Mouse (Mus musculus): ENCODE data around the gene Trim71. TPM values are rescaled to one million over a fixed set of nuclear protein-coding genes. Genes with fewer than 3 reads are reported as not detected.

Trim71 gene
- total and polyA plus RNA-seq, 3 experiments, result not detected

GRCm38 (mm10) chr9:114557086-114557485 lies 7.1 kb downstream of the Trim71 start:
- no peak for TF ChIP-seq USF2 (IDR thresholded peaks at IDR 0.05; ENCODE audit: borderline replicate concordance in 1 of 2, insufficient read depth in 1 of 2, low read depth in 1 of 2, low read length in 2 of 2)
- TF ChIP-seq RAD21 (IDR thresholded peaks at IDR 0.05; ENCODE audit: low read depth, low read length), result no peak
- TF ChIP-seq MYC (IDR thresholded peaks at IDR 0.05; ENCODE audit: low read depth, low read length), result no peak
- no peak overlapping the region for H3K27ac ChIP-seq (ENCODE audit: control insufficient read depth, low read depth, low read length)
- no peaks in the 10 kb centered on the region for H3K36me3 ChIP-seq (ENCODE audit: control insufficient read depth in 1 of 2, insufficient read depth in 2 of 2, low read length in 2 of 2)
- H3K4me1 ChIP-seq (ENCODE audit: control insufficient read depth in 1 of 2, insufficient read depth in 2 of 2, low read length in 2 of 2), result no peaks in the 10 kb centered on the region
- H3K27me3 ChIP-seq (ENCODE audit: control insufficient read depth in 1 of 2, insufficient read depth in 2 of 2, low read length in 2 of 2), result peaks cover 0 to 3% of the 10 kb centered on the region in 2 experiments; a peak in 2 of 4 replicates
- no peak for DNase-seq (ENCODE audit: low read depth, low spot score)
- no peaks in the 10 kb centered on the region for H3K9me3 ChIP-seq (replicated peaks; ENCODE audit: insufficient read depth, low read length)
- no peak overlapping the region for H3K4me3 ChIP-seq (ENCODE audit: control insufficient read depth in 1 of 2, insufficient read depth in 1 of 2, low read depth in 2 of 2, low read length in 2 of 2)
- no peaks in the 10 kb centered on the region for H3K79me2 ChIP-seq (ENCODE audit: control insufficient read depth, insufficient read depth, low read length, poor library complexity)
- H3K9ac ChIP-seq (ENCODE audit: control insufficient read depth, low read depth, low read length, poor library complexity, severe bottlenecking), result no peak overlapping the region

GRCm38 (mm10) chr9:114556276-114556855 lies 7.8 kb downstream of the Trim71 start:
- Histone ChIP-seq H3K9ac (ENCODE audit: control insufficient read depth, low read depth, low read length, poor library complexity, severe bottlenecking) (no peak overlapping the region), H3K9me3 (replicated peaks; ENCODE audit: insufficient read depth, low read length) (no peaks in the 10 kb centered on the region), H3K79me2 (ENCODE audit: control insufficient read depth, insufficient read depth, low read length, poor library complexity) (no peaks in the 10 kb centered on the region), H3K4me3 (ENCODE audit: control insufficient read depth in 1 of 2, insufficient read depth in 1 of 2, low read depth in 2 of 2, low read length in 2 of 2) (no peak overlapping the region), H3K27ac (ENCODE audit: control insufficient read depth, low read depth, low read length) (no peak overlapping the region), H3K36me3 (ENCODE audit: control insufficient read depth in 1 of 2, insufficient read depth in 2 of 2, low read length in 2 of 2) (no peaks in the 10 kb centered on the region), H3K27me3 (ENCODE audit: control insufficient read depth in 1 of 2, insufficient read depth in 2 of 2, low read length in 2 of 2) (peaks cover 0 to 3% of the 10 kb centered on the region in 2 experiments; a peak in 2 of 4 replicates), H3K4me1 (ENCODE audit: control insufficient read depth in 1 of 2, insufficient read depth in 2 of 2, low read length in 2 of 2) (no peaks in the 10 kb centered on the region)
- DNase-seq (ENCODE audit: low read depth, low spot score), result no peak
- TF ChIP-seq NRF1 (IDR thresholded peaks at IDR 0.05; ENCODE audit: insufficient read depth, low read depth, low read length, poor library complexity, severe bottlenecking) (no peak), GABPA (IDR thresholded peaks at IDR 0.05; ENCODE audit: low read depth, low read length) (no peak), ELF1 (IDR thresholded peaks at IDR 0.05; ENCODE audit: low read depth, low read length) (no peak), ZNF384 (IDR thresholded peaks at IDR 0.05; ENCODE audit: low read depth, low read length) (no peak), HCFC1 (IDR thresholded peaks at IDR 0.05; ENCODE audit: low read depth, low read length) (no peak), UBTF (IDR thresholded peaks at IDR 0.05; ENCODE audit: borderline replicate concordance, insufficient read depth, low read depth, low read length) (no peak), MAX (IDR thresholded peaks at IDR 0.05; ENCODE audit: low read length) (no peak), MYC (IDR thresholded peaks at IDR 0.05; ENCODE audit: low read depth, low read length) (no peak), ZKSCAN1 (IDR thresholded peaks at IDR 0.05; ENCODE audit: low read depth, low read length) (no peak), BHLHE40 (IDR thresholded peaks at IDR 0.05; ENCODE audit: borderline replicate concordance, low read depth, low read length) (no peak), TBP (IDR thresholded peaks at IDR 0.05; ENCODE audit: low read depth, low read length) (no peak), USF1 (IDR thresholded peaks at IDR 0.05; ENCODE audit: low read depth, low read length) (no peak), MXI1 (IDR thresholded peaks at IDR 0.05; ENCODE audit: low read depth, low read length) (no peak)

Measured in MEL (cell line).